Mouse (Mus musculus): ENCODE measurements at regions not wholly inside any gene's neighbourhood (a gene's known extent, or its start where the extent isn't known, plus 50 kb on each side); places are given as distances from the start of the nearest gene placed in this dataset.
A peak's percentile ranks its signal among the peaks of the same experiment; 100 is the strongest.

DNA sequence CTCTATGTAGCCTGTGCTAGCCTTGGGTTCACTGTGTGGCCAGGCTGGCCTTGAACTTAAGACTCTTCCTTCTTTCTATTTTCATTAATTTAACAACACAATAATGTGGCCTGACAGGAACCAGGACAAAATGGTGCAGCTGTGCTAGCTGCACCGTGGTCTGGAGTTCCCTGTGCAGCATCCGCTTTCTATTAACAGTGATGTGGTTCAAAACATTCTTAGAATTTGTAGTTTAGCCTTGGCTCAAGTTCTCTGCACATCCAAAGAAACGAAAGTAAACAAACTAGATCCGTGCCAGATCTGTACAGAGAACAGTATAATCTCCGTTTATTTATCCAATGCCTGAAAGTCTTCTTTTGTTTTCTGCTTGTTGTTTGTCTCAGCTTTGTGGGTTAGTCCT is 88.5 kb downstream of the Irx1 start:
- WGBS = 61% methylated on average over 5 of the region's 5 CpGs
- TF ChIP-seq CTCF (IDR thresholded peaks at IDR 0.05; ENCODE audit: low read depth) = no peak

DNA sequence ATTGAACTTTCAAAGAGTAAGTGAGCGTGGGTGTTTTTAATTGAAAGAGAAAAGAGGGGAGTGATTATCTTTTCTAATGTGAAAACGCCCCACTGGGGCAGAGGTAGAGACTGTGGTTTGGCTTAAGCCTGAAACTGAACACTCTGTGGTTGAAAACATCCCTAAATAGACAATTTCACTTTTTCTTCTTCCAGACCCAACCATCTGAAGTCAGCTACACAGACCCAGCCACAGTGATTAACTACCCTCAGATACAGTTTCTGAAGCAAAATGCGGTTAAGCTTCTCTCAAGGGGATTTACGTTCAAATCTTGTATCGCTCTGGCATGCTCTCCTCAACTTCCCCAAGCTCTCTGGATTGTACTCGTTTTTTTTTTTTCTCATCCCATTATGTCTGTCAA is 94.8 kb downstream of the Irx1 start:
- H3K4me3 ChIP-seq (replicated peaks; ENCODE audit: low read depth, low read length) = no peak overlapping the region
- ATAC-seq (replicated peaks; ENCODE audit: low FRiP score, low read depth) (no peak), DNase-seq (ENCODE audit: low spot score) (no peak)
- H3K36me3 ChIP-seq (ENCODE audit: insufficient read depth, low read length) = no peaks in the 10 kb centered on the region
- H3K4me1 ChIP-seq (replicated peaks; ENCODE audit: insufficient read depth, low read length) = no peaks in the 10 kb centered on the region
- H3K4me2 ChIP-seq (ENCODE audit: low read length) = no peak overlapping the region
- TF ChIP-seq CTCF (IDR thresholded peaks at IDR 0.05; ENCODE audit: low read depth) = no peak
- WGBS = 70% methylated on average over 6 of the region's 6 CpGs
- no peak overlapping the region for H3K27ac ChIP-seq
- no peak overlapping the region for H3K9ac ChIP-seq (ENCODE audit: low read depth, low read length)
- no peaks in the 10 kb centered on the region for H3K9me3 ChIP-seq (replicated peaks; ENCODE audit: low read length)
- H3K27me3 ChIP-seq (ENCODE audit: insufficient read depth, low read length) = no peaks in the 10 kb centered on the region

More for the DNA sequence above, 88.5 kb downstream of the Irx1 start:
- no peak for ATAC-seq (replicated peaks; ENCODE audit: low FRiP score, low read depth)
- Histone ChIP-seq H3K27me3 (ENCODE audit: insufficient read depth, low read length) (no peaks in the 10 kb centered on the region), H3K9me3 (replicated peaks; ENCODE audit: low read length) (no peaks in the 10 kb centered on the region), H3K27ac (no peak overlapping the region), H3K4me2 (ENCODE audit: low read length) (no peak overlapping the region), H3K36me3 (ENCODE audit: insufficient read depth, low read length) (no peaks in the 10 kb centered on the region), H3K9ac (ENCODE audit: low read depth, low read length) (no peak overlapping the region), H3K4me1 (replicated peaks; ENCODE audit: insufficient read depth, low read length) (no peaks in the 10 kb centered on the region), H3K4me3 (replicated peaks; ENCODE audit: low read depth, low read length) (no peak overlapping the region)
- DNase-seq (ENCODE audit: low spot score) = no peak

DNA sequence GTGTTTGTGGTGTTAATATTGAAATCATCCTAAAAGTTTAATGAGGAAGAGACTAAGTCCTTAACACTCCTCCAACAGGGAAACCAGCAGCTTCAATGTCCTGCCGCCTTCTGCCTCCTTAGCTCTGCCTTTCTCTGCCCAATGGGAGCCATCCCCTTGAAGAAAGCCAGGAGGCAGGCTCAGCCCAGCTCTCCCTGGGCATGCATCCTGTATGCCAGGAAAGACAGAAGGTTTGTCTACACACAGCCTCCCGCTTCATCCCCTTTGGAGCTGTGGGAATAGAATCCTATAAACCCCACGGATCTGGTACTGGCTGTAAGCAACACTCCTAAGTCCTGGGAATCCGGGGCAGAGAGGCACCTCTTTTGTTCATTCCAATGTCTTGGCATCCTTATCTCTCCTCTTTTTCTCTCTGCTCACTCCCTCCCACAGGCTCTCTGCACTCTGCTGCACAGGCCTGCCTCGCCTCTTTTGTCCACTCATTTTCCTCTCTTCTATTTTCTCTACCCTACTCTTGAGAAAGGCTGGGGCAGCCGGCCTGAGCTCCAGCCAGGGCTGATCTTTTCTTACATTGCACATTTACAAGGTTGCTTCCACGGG is 110.0 kb downstream of the Irx1 start:
- Histone ChIP-seq H3K9ac (ENCODE audit: low read depth, low read length) (no peak overlapping the region), H3K4me1 (replicated peaks; ENCODE audit: insufficient read depth, low read length) (no peaks in the 10 kb centered on the region), H3K36me3 (ENCODE audit: insufficient read depth, low read length) (no peaks in the 10 kb centered on the region), H3K4me2 (ENCODE audit: low read length) (no peak overlapping the region), H3K27ac (no peak overlapping the region), H3K27me3 (ENCODE audit: insufficient read depth, low read length) (no peaks in the 10 kb centered on the region), H3K4me3 (replicated peaks; ENCODE audit: low read depth, low read length) (no peak overlapping the region), H3K9me3 (replicated peaks; ENCODE audit: low read length) (no peaks in the 10 kb centered on the region)
- WGBS = 81% methylated on average over 7 of the region's 7 CpGs
- TF ChIP-seq CTCF (IDR thresholded peaks at IDR 0.05; ENCODE audit: low read depth) = no peak
- DNase-seq (ENCODE audit: low spot score) = no peak
- ATAC-seq (replicated peaks; ENCODE audit: low FRiP score, low read depth) = no peak

DNA sequence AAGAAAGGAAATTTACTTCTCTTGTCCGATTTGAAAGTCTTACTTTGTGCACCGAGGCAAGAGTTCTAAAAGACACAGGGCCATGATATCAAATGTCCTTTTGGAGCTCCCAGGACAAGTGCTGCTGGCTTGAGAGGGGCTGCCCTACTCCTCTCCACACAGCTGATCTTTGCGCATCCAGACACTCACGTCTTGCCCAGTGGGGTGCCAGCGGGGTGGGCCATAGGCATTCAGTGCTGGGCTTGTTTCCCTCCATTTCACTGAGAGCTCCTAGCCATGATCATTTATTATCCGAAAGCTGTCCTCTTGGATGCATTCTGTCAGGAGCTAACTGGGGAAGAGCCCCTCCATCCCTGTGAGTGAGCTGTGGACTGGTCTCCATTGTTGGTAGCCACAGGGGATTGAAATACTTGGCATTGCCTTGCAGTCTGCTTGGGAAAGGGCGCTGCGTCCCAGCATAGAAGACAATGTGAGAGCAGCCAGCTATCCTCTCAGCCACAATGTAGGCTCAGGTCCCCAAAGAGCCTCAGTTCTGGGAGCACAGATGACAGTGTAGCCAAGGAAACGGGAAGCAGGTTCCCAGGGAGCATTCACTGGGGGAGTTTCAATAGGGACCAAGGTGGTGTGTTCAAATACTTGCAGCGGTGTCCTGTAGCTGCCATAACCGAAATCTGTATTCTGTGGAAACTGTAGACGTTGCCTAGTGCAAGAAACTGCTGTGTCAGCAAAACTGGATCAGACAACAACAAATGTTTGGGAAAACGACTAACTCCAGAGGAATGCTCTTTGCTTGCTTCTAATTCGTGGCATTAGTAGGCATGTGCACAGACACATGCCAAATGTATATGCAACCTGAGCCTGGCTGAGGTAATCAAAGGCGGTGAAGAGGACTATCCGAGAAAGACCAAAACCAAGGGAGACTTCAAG is 159.2 kb downstream of the Irx1 start:
- 72% methylated on average over 16 of the region's 16 CpGs for WGBS

DNA sequence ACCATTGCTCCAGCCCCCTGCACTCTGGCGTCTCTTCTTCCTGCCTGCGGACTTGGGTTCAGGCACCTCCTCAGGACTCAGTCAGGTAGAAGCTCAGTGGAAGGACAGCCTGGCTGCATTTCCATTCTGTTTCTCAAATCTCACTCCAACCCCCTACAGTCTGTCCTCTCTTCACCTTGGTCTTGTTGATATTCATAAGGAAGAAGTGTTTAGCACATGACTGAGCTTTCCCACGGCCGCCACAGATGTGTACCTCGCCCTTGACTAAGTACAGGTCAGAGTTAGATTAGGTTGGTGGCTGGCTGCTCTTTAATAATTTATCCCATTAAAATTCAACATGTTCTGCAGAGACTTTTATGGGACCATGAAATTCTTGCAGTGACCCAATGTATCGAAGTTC is 165.2 kb downstream of the Irx1 start:
- Histone ChIP-seq H3K4me1 (replicated peaks; ENCODE audit: insufficient read depth, low read length) (no peaks in the 10 kb centered on the region), H3K4me3 (replicated peaks; ENCODE audit: low read depth, low read length) (no peak overlapping the region), H3K9me3 (replicated peaks; ENCODE audit: low read length) (no peaks in the 10 kb centered on the region), H3K27ac (peak overlapping the region; percentile 68; the same call in 1 of the 2 replicates), H3K36me3 (ENCODE audit: insufficient read depth, low read length) (no peaks in the 10 kb centered on the region), H3K4me2 (ENCODE audit: low read length) (no peak overlapping the region), H3K27me3 (ENCODE audit: insufficient read depth, low read length) (no peaks in the 10 kb centered on the region), H3K9ac (ENCODE audit: low read depth, low read length) (no peak overlapping the region)
- DNase-seq (ENCODE audit: low spot score) (no peak), ATAC-seq (replicated peaks; ENCODE audit: low FRiP score, low read depth) (peak; percentile 46; the same call in 1 of the 2 replicates)
- no peak for TF ChIP-seq CTCF (IDR thresholded peaks at IDR 0.05; ENCODE audit: low read depth)
- 59% methylated on average over 6 of the region's 6 CpGs for WGBS

More for the DNA sequence above, 159.2 kb downstream of the Irx1 start:
- no peak for ATAC-seq (replicated peaks; ENCODE audit: low FRiP score, low read depth)
- Histone ChIP-seq H3K9me3 (replicated peaks; ENCODE audit: low read length) (no peaks in the 10 kb centered on the region), H3K9ac (ENCODE audit: low read depth, low read length) (no peak overlapping the region), H3K36me3 (ENCODE audit: insufficient read depth, low read length) (no peaks in the 10 kb centered on the region), H3K27me3 (ENCODE audit: insufficient read depth, low read length) (no peaks in the 10 kb centered on the region), H3K4me3 (replicated peaks; ENCODE audit: low read depth, low read length) (no peak overlapping the region), H3K4me1 (replicated peaks; ENCODE audit: insufficient read depth, low read length) (no peaks in the 10 kb centered on the region), H3K4me2 (ENCODE audit: low read length) (no peak overlapping the region), H3K27ac (no peak overlapping the region)
- TF ChIP-seq CTCF (IDR thresholded peaks at IDR 0.05; ENCODE audit: low read depth) = no peak
- no peak for DNase-seq (ENCODE audit: low spot score)

DNA sequence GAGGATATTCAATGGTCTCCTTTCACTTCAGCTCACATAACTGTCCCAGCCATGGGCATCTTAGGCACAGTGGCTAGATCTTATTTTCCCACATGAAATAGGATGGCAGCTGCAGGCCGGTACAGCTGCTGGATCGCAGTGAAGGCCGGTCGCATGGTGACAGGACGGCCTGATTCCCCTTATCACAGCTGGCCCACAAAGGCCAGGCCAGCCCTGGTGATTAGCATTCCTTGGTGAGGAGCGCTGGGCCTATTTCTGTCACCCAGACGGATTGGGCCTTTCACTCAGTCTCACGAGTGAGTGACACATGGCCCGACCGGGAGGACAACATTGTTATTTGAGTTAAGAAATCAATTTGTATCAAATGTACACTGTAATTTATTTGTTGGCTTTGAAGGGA is 178.8 kb downstream of the Irx1 start:
- no peak overlapping the region for H3K4me3 ChIP-seq (replicated peaks; ENCODE audit: low read depth, low read length)
- WGBS = 40% methylated on average over 10 of the region's 10 CpGs
- no peak overlapping the region for H3K27ac ChIP-seq
- ATAC-seq (replicated peaks; ENCODE audit: low FRiP score, low read depth) = no peak
- H3K4me1 ChIP-seq (replicated peaks; ENCODE audit: insufficient read depth, low read length) = no peaks in the 10 kb centered on the region
- H3K36me3 ChIP-seq (ENCODE audit: insufficient read depth, low read length) = no peaks in the 10 kb centered on the region
- no peak for TF ChIP-seq CTCF (IDR thresholded peaks at IDR 0.05; ENCODE audit: low read depth)
- no peak for DNase-seq (ENCODE audit: low spot score)
- H3K27me3 ChIP-seq (ENCODE audit: insufficient read depth, low read length) = no peaks in the 10 kb centered on the region
- no peak overlapping the region for H3K4me2 ChIP-seq (ENCODE audit: low read length)
- H3K9ac ChIP-seq (ENCODE audit: low read depth, low read length) = no peak overlapping the region
- H3K9me3 ChIP-seq (replicated peaks; ENCODE audit: low read length) = no peaks in the 10 kb centered on the region
